Mouse (Mus musculus): ENCODE results near the gene Qdpr. TPM values are rescaled to one million over a fixed set of nuclear protein-coding genes. Genes with fewer than 3 reads are reported as not detected.

Qdpr gene
- total and polyA plus RNA-seq, 3 experiments = 29.9 to 65.5 (median 32.3) TPM

DNA sequence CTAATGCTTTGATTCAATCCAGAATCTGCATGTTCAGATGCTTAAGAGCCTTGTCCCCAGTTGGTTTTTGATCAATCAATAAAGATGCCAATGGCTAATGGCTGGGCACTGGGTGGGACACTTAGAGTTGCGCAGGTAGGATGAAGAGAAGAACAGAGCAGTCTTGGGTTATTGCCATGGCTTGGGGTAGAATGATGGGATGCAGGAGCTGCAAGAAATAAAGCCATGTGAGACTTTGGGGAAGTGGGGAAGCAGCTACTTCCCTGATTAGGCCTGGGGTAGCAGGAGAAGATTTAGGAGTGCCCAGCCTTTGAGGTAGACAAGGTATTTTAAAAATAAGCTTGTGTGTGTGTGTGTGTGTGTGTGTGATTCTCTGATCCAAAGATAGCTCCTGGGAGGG lies 30.0 kb upstream of the Qdpr start:
- Histone ChIP-seq H3K36me3 (replicated peaks) (no peaks in the 10 kb centered on the region), H3K9me3 (replicated peaks) (no peaks in the 10 kb centered on the region), H3K4me3 (ENCODE audit: low read depth, low read length) (no peak overlapping the region), H3K27me3 (ENCODE audit: insufficient read depth, low read length) (peaks cover 20% of the 10 kb centered on the region), H3K4me1 (ENCODE audit: insufficient read depth, low read depth, low read length) (no peaks in the 10 kb centered on the region)
- ATAC-seq (ENCODE audit: extremely low read depth, insufficient number of reproducible peaks, low FRiP score, poor library complexity, severe bottlenecking) (no peak), DNase-seq (ENCODE audit: low spot score) (no peak)
- TF ChIP-seq POLR2AphosphoS5 (IDR thresholded peaks at IDR 0.05; ENCODE audit: insufficient replicate concordance, low read depth, low read length) = no peak
- no peak for TF ChIP-seq GATA2 (IDR thresholded peaks at IDR 0.05; ENCODE audit: borderline replicate concordance, low read depth, low read length)
- no peak for TF ChIP-seq GATA1 (IDR thresholded peaks at IDR 0.05; ENCODE audit: borderline replicate concordance, low read length)
- no peak for TF ChIP-seq TAL1 (conservative IDR thresholded peaks at IDR 0.05; ENCODE audit: low read depth, low read length)
- TF ChIP-seq CTCF (IDR thresholded peaks at IDR 0.05; ENCODE audit: low read depth, low read length) = no peak

DNA sequence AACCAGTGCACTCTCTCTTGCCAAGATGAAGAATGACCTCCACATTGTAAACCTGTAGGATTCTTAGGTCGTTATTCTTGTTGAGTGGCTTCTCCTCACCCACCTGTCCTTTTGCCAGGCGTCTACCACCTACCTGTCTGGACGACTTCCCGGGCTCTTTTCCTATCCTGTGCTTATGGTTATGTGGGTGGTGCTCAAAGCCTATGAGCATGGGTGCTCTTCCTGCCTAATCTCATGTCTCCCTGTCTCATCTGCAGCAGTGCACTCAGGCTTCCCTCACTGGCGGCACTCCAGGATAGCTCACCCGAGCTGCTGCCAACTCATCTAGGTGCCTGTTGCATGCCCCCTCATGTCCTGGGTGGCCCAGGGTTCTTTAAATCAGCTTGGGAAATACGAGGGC lies 27.6 kb upstream of the Qdpr start:
- ATAC-seq (ENCODE audit: extremely low read depth, insufficient number of reproducible peaks, low FRiP score, poor library complexity, severe bottlenecking) (no peak), DNase-seq (ENCODE audit: low spot score) (no peak)
- TF ChIP-seq POLR2AphosphoS5 (IDR thresholded peaks at IDR 0.05; ENCODE audit: insufficient replicate concordance, low read depth, low read length) (no peak), GATA2 (IDR thresholded peaks at IDR 0.05; ENCODE audit: borderline replicate concordance, low read depth, low read length) (no peak), GATA1 (IDR thresholded peaks at IDR 0.05; ENCODE audit: borderline replicate concordance, low read length) (no peak), CTCF (IDR thresholded peaks at IDR 0.05; ENCODE audit: low read depth, low read length) (no peak), TAL1 (conservative IDR thresholded peaks at IDR 0.05; ENCODE audit: low read depth, low read length) (no peak)
- Histone ChIP-seq H3K4me1 (ENCODE audit: insufficient read depth, low read depth, low read length) (no peaks in the 10 kb centered on the region), H3K4me3 (ENCODE audit: low read depth, low read length) (no peak overlapping the region), H3K9me3 (replicated peaks) (no peaks in the 10 kb centered on the region), H3K27me3 (ENCODE audit: insufficient read depth, low read length) (peaks cover 15% of the 10 kb centered on the region), H3K36me3 (replicated peaks) (no peaks in the 10 kb centered on the region)

DNA sequence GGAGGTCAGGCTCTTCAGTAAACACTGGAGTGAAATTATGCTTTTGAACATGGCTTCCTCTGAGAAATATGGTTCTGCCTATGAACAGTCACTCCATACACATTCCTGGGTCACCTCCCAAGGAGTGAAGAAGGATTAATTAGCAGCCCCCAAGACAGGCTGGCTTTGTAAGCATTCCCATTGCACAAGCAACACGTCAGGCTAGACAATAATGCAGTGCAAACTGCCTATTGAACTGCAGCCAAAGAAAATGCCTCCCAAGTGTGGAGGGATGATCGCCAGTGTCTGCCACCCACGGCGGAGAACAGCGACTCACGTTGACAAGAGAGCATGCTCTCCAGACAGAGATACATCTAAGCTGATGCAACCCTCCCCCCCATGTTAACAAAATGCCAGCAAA lies 26.3 kb upstream of the Qdpr start:
- Histone ChIP-seq H3K9me3 (replicated peaks) (no peaks in the 10 kb centered on the region), H3K27me3 (ENCODE audit: insufficient read depth, low read length) (peaks cover 15% of the 10 kb centered on the region; the same call in 1 of the 2 replicates), H3K4me1 (ENCODE audit: insufficient read depth, low read depth, low read length) (no peaks in the 10 kb centered on the region), H3K4me3 (ENCODE audit: low read depth, low read length) (no peak overlapping the region), H3K36me3 (replicated peaks) (no peaks in the 10 kb centered on the region)
- TF ChIP-seq TAL1 (conservative IDR thresholded peaks at IDR 0.05; ENCODE audit: low read depth, low read length) = no peak
- TF ChIP-seq CTCF (IDR thresholded peaks at IDR 0.05; ENCODE audit: low read depth, low read length) = no peak
- no peak for TF ChIP-seq POLR2AphosphoS5 (IDR thresholded peaks at IDR 0.05; ENCODE audit: insufficient replicate concordance, low read depth, low read length)
- no peak for TF ChIP-seq GATA1 (IDR thresholded peaks at IDR 0.05; ENCODE audit: borderline replicate concordance, low read length)
- no peak for TF ChIP-seq GATA2 (IDR thresholded peaks at IDR 0.05; ENCODE audit: borderline replicate concordance, low read depth, low read length)
- ATAC-seq (ENCODE audit: extremely low read depth, insufficient number of reproducible peaks, low FRiP score, poor library complexity, severe bottlenecking) (no peak), DNase-seq (ENCODE audit: low spot score) (no peak)

DNA sequence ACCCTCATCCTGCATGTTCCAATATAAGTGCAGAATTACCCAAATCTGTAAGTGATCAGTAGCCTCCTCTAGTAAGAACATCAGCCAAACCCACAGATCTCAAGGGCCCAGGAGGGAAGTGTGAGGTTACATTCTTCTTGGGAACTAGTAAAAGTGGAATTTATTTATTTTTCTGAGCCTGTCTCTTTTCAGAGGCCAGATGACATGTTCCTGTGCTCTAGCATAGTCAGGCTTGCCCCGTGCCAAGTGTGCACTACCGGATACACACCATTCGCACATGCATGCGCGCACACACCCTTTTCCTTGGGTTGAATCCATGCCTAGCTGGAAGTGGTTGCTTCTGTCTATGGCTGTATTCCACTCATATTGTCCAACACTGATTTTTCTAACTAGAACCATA lies 25.7 kb upstream of the Qdpr start:
- DNase-seq (ENCODE audit: low spot score) (no peak), ATAC-seq (ENCODE audit: extremely low read depth, insufficient number of reproducible peaks, low FRiP score, poor library complexity, severe bottlenecking) (no peak)
- peaks cover 15% of the 10 kb centered on the region; the same call in 1 of the 2 replicates for H3K27me3 ChIP-seq (ENCODE audit: insufficient read depth, low read length)
- H3K9me3 ChIP-seq (replicated peaks) = no peaks in the 10 kb centered on the region
- TF ChIP-seq TAL1 (conservative IDR thresholded peaks at IDR 0.05; ENCODE audit: low read depth, low read length) = no peak
- TF ChIP-seq CTCF (IDR thresholded peaks at IDR 0.05; ENCODE audit: low read depth, low read length) = no peak
- TF ChIP-seq GATA1 (IDR thresholded peaks at IDR 0.05; ENCODE audit: borderline replicate concordance, low read length) = no peak
- TF ChIP-seq POLR2AphosphoS5 (IDR thresholded peaks at IDR 0.05; ENCODE audit: insufficient replicate concordance, low read depth, low read length) = no peak
- TF ChIP-seq GATA2 (IDR thresholded peaks at IDR 0.05; ENCODE audit: borderline replicate concordance, low read depth, low read length) = no peak
- H3K36me3 ChIP-seq (replicated peaks) = no peaks in the 10 kb centered on the region
- H3K4me1 ChIP-seq (ENCODE audit: insufficient read depth, low read depth, low read length) = no peaks in the 10 kb centered on the region
- no peak overlapping the region for H3K4me3 ChIP-seq (ENCODE audit: low read depth, low read length)

DNA sequence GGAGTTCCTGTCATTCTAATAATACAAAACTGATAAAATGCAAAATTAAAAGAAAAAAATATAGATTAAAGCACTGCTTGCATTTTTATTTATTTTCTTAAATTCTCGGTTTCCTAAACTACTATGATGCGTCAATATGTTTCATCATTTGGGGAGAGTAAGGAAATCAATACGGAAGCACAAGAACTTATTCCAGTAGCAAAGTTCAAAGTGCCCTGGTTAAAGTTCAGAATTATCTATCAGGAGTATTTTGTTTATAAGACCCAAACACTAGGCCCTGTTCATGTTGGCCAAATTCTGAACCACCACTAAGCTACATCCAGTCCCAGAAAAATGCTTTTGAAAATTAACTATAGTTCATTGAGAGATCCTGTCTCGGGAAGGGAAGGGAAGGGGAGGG lies 24.7 kb upstream of the Qdpr start:
- DNase-seq (ENCODE audit: low spot score) = no peak
- Histone ChIP-seq H3K9me3 (replicated peaks) (no peaks in the 10 kb centered on the region), H3K27me3 (ENCODE audit: insufficient read depth, low read length) (peaks cover 10% of the 10 kb centered on the region; the same call in 1 of the 2 replicates)

DNA sequence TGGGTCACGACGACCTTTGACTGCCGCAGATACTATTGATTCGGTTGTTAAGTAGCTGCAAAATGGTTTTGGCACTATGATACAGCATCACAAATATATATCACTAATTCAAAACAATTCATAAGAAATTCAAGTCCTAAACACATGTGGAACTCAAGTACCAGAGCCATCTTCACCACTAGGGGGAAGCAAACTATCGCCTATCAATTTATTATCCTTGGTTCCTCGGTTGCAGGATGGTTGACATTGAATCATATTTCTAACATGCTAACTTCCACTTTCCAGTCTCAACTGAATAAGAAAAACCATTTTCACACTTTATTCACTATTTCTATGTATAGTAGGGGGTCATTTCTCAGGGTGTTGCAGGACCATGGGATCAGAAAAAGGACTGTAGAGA lies 24.2 kb upstream of the Qdpr start:
- Histone ChIP-seq H3K4me3 (ENCODE audit: low read depth, low read length) (no peak overlapping the region), H3K9me3 (replicated peaks) (no peaks in the 10 kb centered on the region), H3K27me3 (ENCODE audit: insufficient read depth, low read length) (peaks cover 10% of the 10 kb centered on the region; the same call in 1 of the 2 replicates), H3K36me3 (replicated peaks) (no peaks in the 10 kb centered on the region), H3K4me1 (ENCODE audit: insufficient read depth, low read depth, low read length) (no peaks in the 10 kb centered on the region)
- peak; percentile 15; the same call in 1 of the 2 replicates for ATAC-seq (ENCODE audit: extremely low read depth, insufficient number of reproducible peaks, low FRiP score, poor library complexity, severe bottlenecking)
- TF ChIP-seq TAL1 (conservative IDR thresholded peaks at IDR 0.05; ENCODE audit: low read depth, low read length) (no peak), GATA2 (IDR thresholded peaks at IDR 0.05; ENCODE audit: borderline replicate concordance, low read depth, low read length) (no peak), POLR2AphosphoS5 (IDR thresholded peaks at IDR 0.05; ENCODE audit: insufficient replicate concordance, low read depth, low read length) (no peak), CTCF (IDR thresholded peaks at IDR 0.05; ENCODE audit: low read depth, low read length) (no peak), GATA1 (IDR thresholded peaks at IDR 0.05; ENCODE audit: borderline replicate concordance, low read length) (no peak)
- DNase-seq (ENCODE audit: low spot score) = peak; percentile 24

More for the DNA sequence above, 24.7 kb upstream of the Qdpr start:
- no peaks in the 10 kb centered on the region for H3K4me1 ChIP-seq (ENCODE audit: insufficient read depth, low read depth, low read length)
- no peak for ATAC-seq (ENCODE audit: extremely low read depth, insufficient number of reproducible peaks, low FRiP score, poor library complexity, severe bottlenecking)
- no peak for TF ChIP-seq GATA1 (IDR thresholded peaks at IDR 0.05; ENCODE audit: borderline replicate concordance, low read length)
- TF ChIP-seq POLR2AphosphoS5 (IDR thresholded peaks at IDR 0.05; ENCODE audit: insufficient replicate concordance, low read depth, low read length) = no peak
- TF ChIP-seq CTCF (IDR thresholded peaks at IDR 0.05; ENCODE audit: low read depth, low read length) = no peak
- TF ChIP-seq TAL1 (conservative IDR thresholded peaks at IDR 0.05; ENCODE audit: low read depth, low read length) = no peak
- no peak for TF ChIP-seq GATA2 (IDR thresholded peaks at IDR 0.05; ENCODE audit: borderline replicate concordance, low read depth, low read length)
- no peak overlapping the region for H3K4me3 ChIP-seq (ENCODE audit: low read depth, low read length)
- H3K36me3 ChIP-seq (replicated peaks) = no peaks in the 10 kb centered on the region
